Mouse (Mus musculus) ES-Bruce4 (cell line): Measurements from ENCODE around the gene Ripply2.

Experiments used
- CTCF ChIP-seq: IDR thresholded peaks from one replicate; pipeline ENCODE4 v1.8.1; 2011; ENCODE audit warnings: low read depth, low read length
- EP300 ChIP-seq: IDR thresholded peaks from 2 replicates; pipeline ENCODE4 v1.6.1; 2011; ENCODE audit warnings: low read depth, low read length; ENCODE audit not compliant: insufficient read depth
- POLR2A ChIP-seq: IDR thresholded peaks from one replicate; pipeline ENCODE4 v1.8.1; 2011; ENCODE audit warnings: low read length; ENCODE audit not compliant: insufficient read depth

- TF ChIP-seq CTCF = no peak
- no peak for TF ChIP-seq EP300
- TF ChIP-seq POLR2A = no peak
These were observed 52.8 kb downstream of the Ripply2 start for GRCm38 (mm10) chr9:87068160-87068559.
